Mouse (Mus musculus): ENCODE data around the gene Arpc1a. TPM values are rescaled to one million over a fixed set of nuclear protein-coding genes. Genes with fewer than 3 reads are reported as not detected.
A peak's percentile ranks its signal among the peaks of the same experiment; 100 is the strongest.
"Not testable (repeated sequence)": the region's sequence is repeated elsewhere in the genome, so short reads cannot be mapped to it uniquely, and the experiment has no call there.

Arpc1a gene
- polyA plus RNA-seq, 1 experiment from 2014 or later: 159 TPM

- Histone ChIP-seq H3K4me3 (no peak overlapping the region), H3K9me3 (no peaks in the 10 kb centered on the region; the same call in 1 of the 2 replicates), H3K9ac (no peak overlapping the region), H3K4me2 (replicated peaks) (no peak overlapping the region), H3K27me3 (no peaks in the 10 kb centered on the region), H3K4me1 (peaks cover 9% of the 10 kb centered on the region), H3K36me3 (no peaks in the 10 kb centered on the region), H3K27ac (no peak overlapping the region)
- ATAC-seq (ENCODE audit: insufficient number of reproducible peaks, insufficient read depth, low FRiP score, low TSS enrichment): no peak
- WGBS: 87% methylated on average over 10 of the region's 10 CpGs
Measured at GRCm38 (mm10) chr5:145081866-145082613, 1.6 kb upstream of the Arpc1a start.

- Histone ChIP-seq H3K4me3 (peak overlapping the region; percentile 75), H3K27ac (peak overlapping the region; percentile 70), H3K9ac (peak overlapping the region; percentile 72), H3K4me2 (replicated peaks) (peak overlapping the region; percentile 68)
- 55% methylated on average over 6 of the region's 6 CpGs for WGBS
- not testable (repeated sequence) for H3K9me3 ChIP-seq; H3K4me1 ChIP-seq; H3K36me3 ChIP-seq; ATAC-seq (ENCODE audit: insufficient number of reproducible peaks, insufficient read depth, low FRiP score, low TSS enrichment); H3K27me3 ChIP-seq
Measured at GRCm38 (mm10) chr5:145083201-145083600, 429 bp upstream of the Arpc1a start.

- peaks cover 9% of the 10 kb centered on the region for H3K4me1 ChIP-seq
- no peaks in the 10 kb centered on the region; the same call in 1 of the 2 replicates for H3K9me3 ChIP-seq
- H3K27me3 ChIP-seq: no peaks in the 10 kb centered on the region
- no peak overlapping the region for H3K27ac ChIP-seq
- ATAC-seq (ENCODE audit: insufficient number of reproducible peaks, insufficient read depth, low FRiP score, low TSS enrichment): no peak
- peak overlapping the region; percentile 75 for H3K4me3 ChIP-seq
- peak overlapping the region; percentile 72; the same call in 1 of the 2 replicates for H3K9ac ChIP-seq
- WGBS: 70% methylated on average over 2 of the region's 2 CpGs
- H3K36me3 ChIP-seq: no peaks in the 10 kb centered on the region
- H3K4me2 ChIP-seq (replicated peaks): peak overlapping the region; percentile 68
Measured at GRCm38 (mm10) chr5:145084822-145085221, 1.2 kb downstream of the Arpc1a start.

- no peak overlapping the region for H3K9ac ChIP-seq
- no peak for ATAC-seq (ENCODE audit: insufficient number of reproducible peaks, insufficient read depth, low FRiP score, low TSS enrichment)
- H3K4me2 ChIP-seq (replicated peaks): no peak overlapping the region
- peaks cover 20% of the 10 kb centered on the region for H3K36me3 ChIP-seq
- H3K4me1 ChIP-seq: peaks cover 9% of the 10 kb centered on the region
- no peak overlapping the region for H3K27ac ChIP-seq
- no peaks in the 10 kb centered on the region for H3K9me3 ChIP-seq
- WGBS: 90% methylated on average over 2 of the region's 2 CpGs
- no peak overlapping the region for H3K4me3 ChIP-seq
- H3K27me3 ChIP-seq: no peaks in the 10 kb centered on the region
Measured at GRCm38 (mm10) chr5:145088186-145088585, 4.6 kb downstream of the Arpc1a start.

- no peak for ATAC-seq (ENCODE audit: insufficient number of reproducible peaks, insufficient read depth, low FRiP score, low TSS enrichment)
- Histone ChIP-seq H3K27ac (no peak overlapping the region), H3K4me3 (no peak overlapping the region), H3K4me2 (replicated peaks) (no peak overlapping the region), H3K27me3 (no peaks in the 10 kb centered on the region), H3K4me1 (peaks cover 3% of the 10 kb centered on the region), H3K9me3 (no peaks in the 10 kb centered on the region), H3K9ac (no peak overlapping the region), H3K36me3 (peaks cover 31% of the 10 kb centered on the region)
- 92% methylated on average over 3 of the region's 3 CpGs for WGBS
Measured at GRCm38 (mm10) chr5:145089878-145090277, 6.2 kb downstream of the Arpc1a start.

GRCm38 (mm10) chr5:145096195-145096594 is 12.6 kb downstream of the Arpc1a start:
- H3K27ac ChIP-seq: no peak overlapping the region
- no peaks in the 10 kb centered on the region for H3K9me3 ChIP-seq
- H3K4me1 ChIP-seq: no peaks in the 10 kb centered on the region
- no peak for ATAC-seq (ENCODE audit: insufficient number of reproducible peaks, insufficient read depth, low FRiP score, low TSS enrichment)
- H3K4me2 ChIP-seq (replicated peaks): no peak overlapping the region
- no peaks in the 10 kb centered on the region for H3K27me3 ChIP-seq
- peaks cover 89% of the 10 kb centered on the region for H3K36me3 ChIP-seq
- H3K9ac ChIP-seq: no peak overlapping the region
- WGBS: 90% methylated on average over 4 of the region's 4 CpGs
- H3K4me3 ChIP-seq: no peak overlapping the region

- ATAC-seq (ENCODE audit: insufficient number of reproducible peaks, insufficient read depth, low FRiP score, low TSS enrichment): no peak
- Histone ChIP-seq H3K27me3 (no peaks in the 10 kb centered on the region), H3K36me3 (peaks cover 90% of the 10 kb centered on the region), H3K4me3 (no peak overlapping the region), H3K27ac (no peak overlapping the region), H3K4me2 (replicated peaks) (no peak overlapping the region), H3K9ac (no peak overlapping the region), H3K9me3 (no peaks in the 10 kb centered on the region), H3K4me1 (no peaks in the 10 kb centered on the region)
- 93% methylated on average over 10 of the region's 10 CpGs for WGBS
Measured at GRCm38 (mm10) chr5:145098340-145098821, 14.8 kb downstream of the Arpc1a start.

GRCm38 (mm10) chr5:145100960-145101359 is 17.3 kb downstream of the Arpc1a start:
- H3K4me1 ChIP-seq: no peaks in the 10 kb centered on the region
- ATAC-seq (ENCODE audit: insufficient number of reproducible peaks, insufficient read depth, low FRiP score, low TSS enrichment): no peak
- no peak overlapping the region for H3K27ac ChIP-seq
- 94% methylated on average over 9 of the region's 9 CpGs for WGBS
- H3K9me3 ChIP-seq: no peaks in the 10 kb centered on the region
- H3K4me3 ChIP-seq: no peak overlapping the region
- H3K4me2 ChIP-seq (replicated peaks): no peak overlapping the region
- H3K27me3 ChIP-seq: no peaks in the 10 kb centered on the region
- H3K36me3 ChIP-seq: peaks cover 97% of the 10 kb centered on the region
- no peak overlapping the region for H3K9ac ChIP-seq

GRCm38 (mm10) chr5:145101451-145101850 is 17.8 kb downstream of the Arpc1a start:
- not testable (repeated sequence) for H3K27ac ChIP-seq; H3K27me3 ChIP-seq; H3K4me3 ChIP-seq; H3K9ac ChIP-seq; H3K9me3 ChIP-seq; ATAC-seq (ENCODE audit: insufficient number of reproducible peaks, insufficient read depth, low FRiP score, low TSS enrichment); H3K4me1 ChIP-seq; H3K4me2 ChIP-seq (replicated peaks)
- peaks cover 97% of the 10 kb centered on the region for H3K36me3 ChIP-seq
- over 99% methylated on average over 11 of the region's 11 CpGs for WGBS

GRCm38 (mm10) chr5:145102706-145103105 is 19.1 kb downstream of the Arpc1a start:
- H3K4me3 ChIP-seq: no peak overlapping the region
- ATAC-seq (ENCODE audit: insufficient number of reproducible peaks, insufficient read depth, low FRiP score, low TSS enrichment): no peak
- 90% methylated on average over 4 of the region's 4 CpGs for WGBS
- no peaks in the 10 kb centered on the region for H3K4me1 ChIP-seq
- H3K27ac ChIP-seq: no peak overlapping the region
- H3K9ac ChIP-seq: no peak overlapping the region
- H3K36me3 ChIP-seq: peaks cover 97% of the 10 kb centered on the region
- H3K27me3 ChIP-seq: no peaks in the 10 kb centered on the region
- H3K9me3 ChIP-seq: no peaks in the 10 kb centered on the region
- no peak overlapping the region for H3K4me2 ChIP-seq (replicated peaks)

- 46% methylated on average over 9 of the region's 9 CpGs for WGBS
Measured at GRCm38 (mm10) chr5:145104328-145104727, 20.7 kb downstream of the Arpc1a start.

GRCm38 (mm10) chr5:145105694-145106275 is 22.2 kb downstream of the Arpc1a start:
- Histone ChIP-seq H3K27ac (no peak overlapping the region), H3K4me3 (no peak overlapping the region), H3K9me3 (no peaks in the 10 kb centered on the region), H3K4me2 (replicated peaks) (no peak overlapping the region), H3K36me3 (peaks cover 96% of the 10 kb centered on the region), H3K9ac (no peak overlapping the region), H3K4me1 (no peaks in the 10 kb centered on the region), H3K27me3 (no peaks in the 10 kb centered on the region)
- ATAC-seq (ENCODE audit: insufficient number of reproducible peaks, insufficient read depth, low FRiP score, low TSS enrichment): no peak
- 93% methylated on average over 9 of the region's 9 CpGs for WGBS

More at GRCm38 (mm10) chr5:145104328-145104727, 20.7 kb downstream of the Arpc1a start:
- no peaks in the 10 kb centered on the region for H3K9me3 ChIP-seq
- H3K36me3 ChIP-seq: peaks cover 96% of the 10 kb centered on the region
- H3K27me3 ChIP-seq: no peaks in the 10 kb centered on the region
- H3K27ac ChIP-seq: no peak overlapping the region
- no peak overlapping the region for H3K9ac ChIP-seq
- no peak overlapping the region for H3K4me3 ChIP-seq
- no peaks in the 10 kb centered on the region for H3K4me1 ChIP-seq
- H3K4me2 ChIP-seq (replicated peaks): no peak overlapping the region
- no peak for ATAC-seq (ENCODE audit: insufficient number of reproducible peaks, insufficient read depth, low FRiP score, low TSS enrichment)

All from embryonic facial prominence, embryonic 12.5 days (tissue).